Mouse (Mus musculus) testis, postnatal 14 days (tissue): ENCODE data around the gene Coq8b.

ENCODE experiments used
- DNase-seq: peaks from one replicate; pipeline ENCODE4 v3.0.0; 2021; ENCODE audit warnings: low spot score

Coq8b gene

GRCm38 (mm10) chr7:27273739-27274351 lies 41.0 kb downstream of the Coq8b start:
- peak; percentile 75 for DNase-seq

GRCm38 (mm10) chr7:27274916-27275315 lies 42.1 kb downstream of the Coq8b start:
- DNase-seq, result no peak

- no peak for DNase-seq
These were observed 43.2 kb downstream of the Coq8b start for GRCm38 (mm10) chr7:27276021-27276420.

GRCm38 (mm10) chr7:27277191-27277590 lies 44.4 kb downstream of the Coq8b start:
- no peak for DNase-seq

GRCm38 (mm10) chr7:27281717-27282116 lies 48.9 kb downstream of the Coq8b start:
- no peak for DNase-seq

- DNase-seq, result no peak
These were observed 49.4 kb downstream of the Coq8b start for GRCm38 (mm10) chr7:27282225-27282624.

GRCm38 (mm10) chr7:27284865-27285697 lies 52.3 kb downstream of the Coq8b start:
- DNase-seq, result peak; percentile 61

- peak; percentile 68 for DNase-seq
These were observed 52.9 kb downstream of the Coq8b start for GRCm38 (mm10) chr7:27285698-27286066.

- DNase-seq, result no peak
These were observed 55.9 kb downstream of the Coq8b start for GRCm38 (mm10) chr7:27288732-27289131.

- DNase-seq, result no peak
These were observed 57.7 kb downstream of the Coq8b start for GRCm38 (mm10) chr7:27290555-27290954.

- DNase-seq, result no peak
These were observed 59.1 kb downstream of the Coq8b start for GRCm38 (mm10) chr7:27291795-27292466.

GRCm38 (mm10) chr7:27295956-27296355 lies 63.1 kb downstream of the Coq8b start:
- no peak for DNase-seq

GRCm38 (mm10) chr7:27296518-27296917 lies 63.7 kb downstream of the Coq8b start:
- DNase-seq, result no peak

- peak; percentile 80 for DNase-seq
These were observed 65.3 kb downstream of the Coq8b start for GRCm38 (mm10) chr7:27298033-27298610.

- DNase-seq, result peak; percentile 41
These were observed 66.0 kb downstream of the Coq8b start for GRCm38 (mm10) chr7:27298816-27299215.

GRCm38 (mm10) chr7:27300351-27300750 lies 67.5 kb downstream of the Coq8b start:
- no peak for DNase-seq

- no peak for DNase-seq
These were observed 68.0 kb downstream of the Coq8b start for GRCm38 (mm10) chr7:27300801-27301200.

- DNase-seq, result peak; percentile 81
These were observed 69.3 kb downstream of the Coq8b start for GRCm38 (mm10) chr7:27302172-27302571.

GRCm38 (mm10) chr7:27305091-27305730 lies 72.4 kb downstream of the Coq8b start:
- DNase-seq, result no peak

GRCm38 (mm10) chr7:27306161-27307160 lies 73.6 kb downstream of the Coq8b start:
- peak; percentile 61 for DNase-seq

GRCm38 (mm10) chr7:27307551-27307950 lies 74.7 kb downstream of the Coq8b start:
- DNase-seq, result no peak
